Mouse (Mus musculus) ES-E14 (cell line): ENCODE results near the gene Olfr322. TPM values are rescaled to one million over a fixed set of nuclear protein-coding genes. Genes with fewer than 3 reads are reported as not detected.

Experiments used
- DNase-seq: peaks from one replicate; pipeline ENCODE4 v3.0.0-alpha.2; 2013; ENCODE audit warnings: low read depth, low spot score
- H3K27ac ChIP-seq: 2 replicates; pipeline ENCODE4 v1.5.1; 2012; ENCODE audit warnings: low read depth, mild to moderate bottlenecking, low read length, moderate library complexity, mixed read lengths; ENCODE audit not compliant: poor library complexity, insufficient read depth, severe bottlenecking
- H3K36me3 ChIP-seq: 2 replicates; pipeline ENCODE4 v1.6.1; 2012; ENCODE audit warnings: mild to moderate bottlenecking, low read length, moderate library complexity, mixed read lengths; ENCODE audit not compliant: control insufficient read depth, poor library complexity, insufficient read depth, severe bottlenecking
- H3K4me1 ChIP-seq, 2 experiments: fragments of 150-350 bp in 1 of 2; sonication (generic) in 1 of 2; 2 replicates each; pipeline ENCODE4 v1.6.1; 2012; ENCODE audit warnings: low read length in 2 of 2, mild to moderate bottlenecking in 1 of 2, mixed read lengths in 1 of 2; ENCODE audit not compliant: control insufficient read depth in 2 of 2, insufficient read depth in 2 of 2, poor library complexity in 1 of 2
- H3K4me3 ChIP-seq, 2 experiments: fragments of 150-350 bp in 1 of 2; sonication (generic) in 1 of 2; 2 replicates each; pipeline ENCODE4 v1.5.1; 2012; ENCODE audit warnings: low read length in 2 of 2, low read depth in 1 of 2, mild to moderate bottlenecking in 1 of 2, mixed read lengths in 1 of 2; ENCODE audit not compliant: insufficient read depth in 1 of 2, poor library complexity in 1 of 2, severe bottlenecking in 1 of 2
- H3K9ac ChIP-seq: 2 replicates; pipeline ENCODE4 v1.6.1; 2012; ENCODE audit warnings: low read depth, mild to moderate bottlenecking, low read length, mixed read lengths; ENCODE audit not compliant: poor library complexity, insufficient read depth, severe bottlenecking
- H3K9me3 ChIP-seq: fragments of 150-350 bp; sonication (generic); 2 replicates; pipeline ENCODE4 v1.6.1; 2012; ENCODE audit warnings: low read depth, mild to moderate bottlenecking, low read length; ENCODE audit not compliant: control insufficient read depth, insufficient read depth
- CHD2 ChIP-seq: IDR thresholded peaks from 2 replicates; pipeline ENCODE4 v1.6.1; 2014; ENCODE audit warnings: mild to moderate bottlenecking, low read depth, low read length, inconsistent platforms
- HCFC1 ChIP-seq: IDR thresholded peaks from 2 replicates; pipeline ENCODE4 v1.6.1; 2012; ENCODE audit warnings: low read length, inconsistent platforms, borderline replicate concordance; ENCODE audit not compliant: insufficient read depth
- MAFK ChIP-seq: IDR thresholded peaks from 2 replicates; pipeline ENCODE4 v1.6.1; 2014; ENCODE audit warnings: mild to moderate bottlenecking, low read depth, low read length, inconsistent platforms; ENCODE audit not compliant: insufficient read depth
- ZC3H11A ChIP-seq: IDR thresholded peaks from 2 replicates; pipeline ENCODE4 v1.6.1; 2012; ENCODE audit warnings: low read depth, mild to moderate bottlenecking, inconsistent platforms, low read length, borderline replicate concordance
- ZNF384 ChIP-seq: IDR thresholded peaks from 2 replicates; pipeline ENCODE4 v1.6.1; 2012; ENCODE audit warnings: low read depth, low read length, inconsistent platforms
- in situ Hi-C, 2 experiments: fragments of 600-800 bp; cut with MboI; formaldehyde crosslinking; loops; one replicate each; pipeline ENCODE4 v1.15.1; 2025; ENCODE audit warnings: low sequenced_read_pairs in 2 of 2, inconsistent platforms in 1 of 2; ENCODE audit not compliant: unreplicated experiment in 2 of 2
- total RNA-seq: library from RNA; depleted of rRNA; stranded (reverse); fragments of 300-350 nt; gene quantifications from 2 replicates; pipeline ENCODE4 v1.2.3, GENCODE M21; 2012

The Olfr322 gene
- total RNA-seq, 1 experiment, result not detected

GRCm38 (mm10) chr11:58638176-58638701 lies 20.3 kb upstream of the Olfr322 start:
- in situ Hi-C loops, result no loop called here
- H3K4me3 ChIP-seq, result no peak overlapping the region
- no peaks in the 10 kb centered on the region for H3K4me1 ChIP-seq
- no peak overlapping the region for H3K27ac ChIP-seq
- no peaks in the 10 kb centered on the region for H3K9me3 ChIP-seq
- H3K9ac ChIP-seq, result no peak overlapping the region
- DNase-seq, result no peak
- TF ChIP-seq MAFK (no peak), ZNF384 (no peak), HCFC1 (no peak), CHD2 (no peak), ZC3H11A (no peak)
- H3K36me3 ChIP-seq, result no peaks in the 10 kb centered on the region

- Histone ChIP-seq H3K36me3 (no peaks in the 10 kb centered on the region), H3K4me3 (peak within 1 kb of the TSS; percentile 23 to 58; a peak in 3 of 4 replicates), H3K9ac (no peak within 1 kb of the TSS), H3K9me3 (no peaks in the 10 kb centered on the region), H3K27ac (no peak within 1 kb of the TSS), H3K4me1 (no peaks in the 10 kb centered on the region)
- DNase-seq, result no peak
- no peak for TF ChIP-seq HCFC1
- TF ChIP-seq MAFK, result no peak
- no peak for TF ChIP-seq ZC3H11A
- TF ChIP-seq ZNF384, result no peak
- no peak for TF ChIP-seq CHD2
- in situ Hi-C loops, result no loop called here
Observed at GRCm38 (mm10) chr11:58640272-58640867, 18.2 kb upstream of the Olfr322 start, which contains the start of gene Trim58. TSS of gene Trim58 (plus strand) at chr11:58640465.

- no peaks in the 10 kb centered on the region for H3K36me3 ChIP-seq
- no peaks in the 10 kb centered on the region for H3K4me1 ChIP-seq
- no peak overlapping the region for H3K4me3 ChIP-seq
- H3K9me3 ChIP-seq, result no peaks in the 10 kb centered on the region
- no peak overlapping the region for H3K27ac ChIP-seq
- in situ Hi-C loops, result no loop called here
- no peak overlapping the region for H3K9ac ChIP-seq
- TF ChIP-seq ZC3H11A (no peak), ZNF384 (no peak), CHD2 (no peak), HCFC1 (no peak), MAFK (no peak)
- no peak for DNase-seq
Observed at GRCm38 (mm10) chr11:58641057-58641456, 17.5 kb upstream of the Olfr322 start.

GRCm38 (mm10) chr11:58641638-58642358 lies 16.8 kb upstream of the Olfr322 start:
- Histone ChIP-seq H3K4me3 (no peak overlapping the region), H3K4me1 (no peaks in the 10 kb centered on the region), H3K9ac (no peak overlapping the region), H3K36me3 (no peaks in the 10 kb centered on the region), H3K27ac (no peak overlapping the region), H3K9me3 (no peaks in the 10 kb centered on the region)
- DNase-seq, result no peak
- no peak for TF ChIP-seq ZNF384
- no peak for TF ChIP-seq HCFC1
- no peak for TF ChIP-seq MAFK
- TF ChIP-seq ZC3H11A, result no peak
- TF ChIP-seq CHD2, result no peak
- in situ Hi-C loops, result no loop called here
